Mouse (Mus musculus): ENCODE data around the gene Klrb1a.

DNA sequence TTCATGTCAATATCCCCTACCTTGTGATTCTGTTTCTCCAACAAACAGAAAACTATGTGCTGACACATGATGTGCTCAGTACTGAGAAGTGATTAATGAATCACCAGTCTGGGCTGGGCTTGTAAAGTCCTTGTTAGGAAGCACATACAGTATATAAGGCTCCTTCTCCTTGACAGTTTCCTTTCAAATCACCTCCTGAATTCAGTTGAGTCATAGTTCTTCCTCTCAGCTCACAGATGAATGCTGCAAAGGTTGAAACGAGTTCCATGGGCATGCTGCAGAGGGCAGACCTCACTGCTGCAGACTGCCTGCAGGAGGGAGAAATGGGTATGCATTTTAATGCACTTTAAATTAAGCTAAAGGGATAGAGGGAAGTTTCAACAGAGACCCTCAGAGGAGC is 38.9 kb upstream of the Klrb1a start, which contains the start of gene Clec2h:
- TF ChIP-seq CTCF (IDR thresholded peaks at IDR 0.05; ENCODE audit: control insufficient read depth, insufficient read depth, low read length): 0 out of 2 replicates have a peak, but pooled peaks have one; percentile 23
- TF ChIP-seq POLR2A (IDR thresholded peaks at IDR 0.05; ENCODE audit: borderline replicate concordance, control insufficient read depth, low read depth, low read length): no peak
